Mouse (Mus musculus) ES-Bruce4 (cell line): ENCODE measurements around the gene Stac. TPM values are rescaled to one million over a fixed set of nuclear protein-coding genes. Genes with fewer than 3 reads are reported as not detected.

Source experiments
- H3K27ac ChIP-seq: 2 replicates; pipeline ENCODE4 v1.5.1; 2012; ENCODE audit warnings: low read length, inconsistent platforms; ENCODE audit not compliant: insufficient read depth
- H3K27me3 ChIP-seq: 2 replicates; pipeline ENCODE4 v1.6.1; 2012; ENCODE audit warnings: mild to moderate bottlenecking, low read length, inconsistent platforms; ENCODE audit not compliant: control insufficient read depth, poor library complexity, insufficient read depth, severe bottlenecking
- H3K36me3 ChIP-seq: 2 replicates; pipeline ENCODE4 v1.6.1; 2012; ENCODE audit warnings: inconsistent platforms, mild to moderate bottlenecking, low read length, moderate library complexity; ENCODE audit not compliant: control insufficient read depth, poor library complexity, insufficient read depth, severe bottlenecking
- H3K4me1 ChIP-seq: one replicate; pipeline ENCODE4 v1.8.1; 2011; ENCODE audit warnings: low read length; ENCODE audit not compliant: control insufficient read depth, insufficient read depth
- H3K4me3 ChIP-seq: 2 replicates; pipeline ENCODE4 v1.5.1; 2011; ENCODE audit warnings: low read depth, mild to moderate bottlenecking, low read length
- H3K9ac ChIP-seq: 2 replicates; pipeline ENCODE4 v1.6.1; 2012; ENCODE audit warnings: low read depth, mild to moderate bottlenecking, inconsistent platforms; ENCODE audit not compliant: poor library complexity, severe bottlenecking
- H3K9me3 ChIP-seq: replicated peaks from 2 replicates; pipeline ENCODE4 v1.6.1; 2012; ENCODE audit warnings: mild to moderate bottlenecking, low read length, inconsistent platforms; ENCODE audit not compliant: control insufficient read depth, poor library complexity, insufficient read depth, severe bottlenecking
- CTCF ChIP-seq: IDR thresholded peaks from one replicate; pipeline ENCODE4 v1.8.1; 2011; ENCODE audit warnings: low read depth, low read length
- EP300 ChIP-seq: IDR thresholded peaks from 2 replicates; pipeline ENCODE4 v1.6.1; 2011; ENCODE audit warnings: low read depth, low read length; ENCODE audit not compliant: insufficient read depth
- POLR2A ChIP-seq: IDR thresholded peaks from one replicate; pipeline ENCODE4 v1.8.1; 2011; ENCODE audit warnings: low read length; ENCODE audit not compliant: insufficient read depth
- polyA plus RNA-seq: library from polyadenylated mRNA; stranded (reverse); fragments of >200 nt; gene quantifications from 2 replicates; pipeline ENCODE4 v1.2.4, GENCODE M21; 2011; ENCODE audit warnings: low read depth; ENCODE audit not compliant: missing spikeins, insufficient read depth, insufficient read length

Gene Stac
- polyA plus RNA-seq, 1 experiment, result not detected

GRCm38 (mm10) chr9:111587527-111587926, 102.6 kb downstream of the Stac start:
- H3K4me3 ChIP-seq, result no peak overlapping the region
- H3K27ac ChIP-seq, result no peak overlapping the region
- TF ChIP-seq CTCF, result no peak
- no peak for TF ChIP-seq EP300
- no peak for TF ChIP-seq POLR2A
- no peak overlapping the region for H3K9ac ChIP-seq
- H3K4me1 ChIP-seq, result no peaks in the 10 kb centered on the region
- H3K36me3 ChIP-seq, result no peaks in the 10 kb centered on the region
- no peaks in the 10 kb centered on the region for H3K9me3 ChIP-seq
- no peaks in the 10 kb centered on the region for H3K27me3 ChIP-seq

- Histone ChIP-seq H3K9me3 (no peaks in the 10 kb centered on the region), H3K4me1 (peaks cover 9% of the 10 kb centered on the region), H3K36me3 (no peaks in the 10 kb centered on the region), H3K27me3 (no peaks in the 10 kb centered on the region), H3K4me3 (no peak overlapping the region), H3K9ac (no peak overlapping the region), H3K27ac (no peak overlapping the region)
- no peak for TF ChIP-seq CTCF
- no peak for TF ChIP-seq POLR2A
- TF ChIP-seq EP300, result no peak
These were observed 111.4 kb downstream of the Stac start for GRCm38 (mm10) chr9:111578784-111579183.

- no peaks in the 10 kb centered on the region for H3K27me3 ChIP-seq
- no peak for TF ChIP-seq EP300
- TF ChIP-seq CTCF, result no peak
- TF ChIP-seq POLR2A, result no peak
- H3K36me3 ChIP-seq, result no peaks in the 10 kb centered on the region
- H3K27ac ChIP-seq, result no peak overlapping the region
- peaks cover 9% of the 10 kb centered on the region for H3K4me1 ChIP-seq
- H3K9ac ChIP-seq, result no peak overlapping the region
- no peaks in the 10 kb centered on the region for H3K9me3 ChIP-seq
- H3K4me3 ChIP-seq, result no peak overlapping the region
These were observed 112.7 kb downstream of the Stac start for GRCm38 (mm10) chr9:111577453-111577852.

- Histone ChIP-seq H3K4me1 (peaks cover 9% of the 10 kb centered on the region), H3K36me3 (no peaks in the 10 kb centered on the region), H3K4me3 (no peak overlapping the region), H3K27ac (no peak overlapping the region), H3K9me3 (no peaks in the 10 kb centered on the region), H3K27me3 (no peaks in the 10 kb centered on the region), H3K9ac (no peak overlapping the region)
- no peak for TF ChIP-seq POLR2A
- TF ChIP-seq EP300, result peak; percentile 83
These were observed 114.3 kb downstream of the Stac start for GRCm38 (mm10) chr9:111575889-111576288.

- TF ChIP-seq CTCF, result no peak
- TF ChIP-seq EP300, result no peak
- TF ChIP-seq POLR2A, result no peak
- no peak overlapping the region for H3K9ac ChIP-seq
- no peaks in the 10 kb centered on the region for H3K36me3 ChIP-seq
- no peaks in the 10 kb centered on the region for H3K27me3 ChIP-seq
- no peak overlapping the region for H3K4me3 ChIP-seq
- H3K4me1 ChIP-seq, result peaks cover 8% of the 10 kb centered on the region
- no peaks in the 10 kb centered on the region for H3K9me3 ChIP-seq
- H3K27ac ChIP-seq, result no peak overlapping the region
These were observed 116.3 kb downstream of the Stac start for GRCm38 (mm10) chr9:111573836-111574235.

- no peak overlapping the region for H3K9ac ChIP-seq
- peaks cover 4% of the 10 kb centered on the region for H3K4me1 ChIP-seq
- H3K27ac ChIP-seq, result no peak overlapping the region
- no peak overlapping the region for H3K4me3 ChIP-seq
- peak; percentile 13 for TF ChIP-seq CTCF
- no peak for TF ChIP-seq POLR2A
- no peak for TF ChIP-seq EP300
- H3K36me3 ChIP-seq, result no peaks in the 10 kb centered on the region
- no peaks in the 10 kb centered on the region for H3K9me3 ChIP-seq
- H3K27me3 ChIP-seq, result no peaks in the 10 kb centered on the region
These were observed 118.5 kb downstream of the Stac start for GRCm38 (mm10) chr9:111571619-111572018.
